Mouse (Mus musculus) mature B cell (primary cell): ENCODE measurements around the gene Dok7.

ENCODE experiments used
- in situ Hi-C: fragments of 300-500 bp; cut with MboI; formaldehyde crosslinking; loops from 2 replicates; pipeline ENCODE4 v1.14.3; 2019

Gene Dok7

GRCm38 (mm10) chr5:35056604-35057432, at the start of gene Dok7:
Gene Dok7 (plus strand): TSS chr5:35056766.
- in situ Hi-C loops: no loop called here

- in situ Hi-C loops: no loop called here
Observed at GRCm38 (mm10) chr5:35009163-35009562, 47.4 kb upstream of the Dok7 start.

GRCm38 (mm10) chr5:35010656-35011055, 45.9 kb upstream of the Dok7 start:
- in situ Hi-C loops: no loop called here

GRCm38 (mm10) chr5:35011156-35011923, 45.2 kb upstream of the Dok7 start:
- in situ Hi-C loops: no loop called here

GRCm38 (mm10) chr5:35014036-35014435, 42.5 kb upstream of the Dok7 start:
- in situ Hi-C loops: no loop called here

GRCm38 (mm10) chr5:35019673-35020300, 36.8 kb upstream of the Dok7 start:
- in situ Hi-C loops: no loop called here

- in situ Hi-C loops: no loop called here
Observed at GRCm38 (mm10) chr5:35020410-35021241, 35.9 kb upstream of the Dok7 start.

- in situ Hi-C loops: no loop called here
Observed at GRCm38 (mm10) chr5:35024975-35025374, 31.6 kb upstream of the Dok7 start.

- in situ Hi-C loops: no loop called here
Observed at GRCm38 (mm10) chr5:35029303-35029702, 27.3 kb upstream of the Dok7 start.

GRCm38 (mm10) chr5:35029755-35030154, 26.8 kb upstream of the Dok7 start:
- in situ Hi-C loops: no loop called here

- in situ Hi-C loops: no loop called here
Observed at GRCm38 (mm10) chr5:35033068-35033467, 23.5 kb upstream of the Dok7 start.

- in situ Hi-C loops: no loop called here
Observed at GRCm38 (mm10) chr5:35033619-35034018, 22.9 kb upstream of the Dok7 start.

GRCm38 (mm10) chr5:35035141-35035540, 21.4 kb upstream of the Dok7 start:
- in situ Hi-C loops: no loop called here

- in situ Hi-C loops: no loop called here
Observed at GRCm38 (mm10) chr5:35035795-35036194, 20.8 kb upstream of the Dok7 start.

GRCm38 (mm10) chr5:35037438-35037837, 19.1 kb upstream of the Dok7 start:
- in situ Hi-C loops: no loop called here

- in situ Hi-C loops: no loop called here
Observed at GRCm38 (mm10) chr5:35041268-35041829, 15.2 kb upstream of the Dok7 start, which contains the start of gene Hgfac. Gene Hgfac (plus strand): TSS chr5:35041509.

GRCm38 (mm10) chr5:35042431-35043109, 14.0 kb upstream of the Dok7 start:
- in situ Hi-C loops: no loop called here

- in situ Hi-C loops: no loop called here
Observed at GRCm38 (mm10) chr5:35043110-35043451, 13.5 kb upstream of the Dok7 start.

GRCm38 (mm10) chr5:35050541-35050940, 6.0 kb upstream of the Dok7 start:
- in situ Hi-C loops: no loop called here

- in situ Hi-C loops: no loop called here
Observed at GRCm38 (mm10) chr5:35054628-35055027, 1.9 kb upstream of the Dok7 start.

- in situ Hi-C loops: no loop called here
Observed at GRCm38 (mm10) chr5:35055076-35055475, 1.5 kb upstream of the Dok7 start.
